Mouse (Mus musculus) splenic B cell, adult 2 months (primary cell): ENCODE data around the gene Pank3.

Experiments
- DNase-seq: peaks from one replicate; pipeline ENCODE4 v3.0.0-alpha.2; 2011; ENCODE audit warnings: low read depth, low spot score
- H3K27me3 ChIP-seq: 2 replicates; pipeline ENCODE4 v1.6.1; 2012; ENCODE audit warnings: mild to moderate bottlenecking, low read length, moderate library complexity, mixed read lengths; ENCODE audit not compliant: control insufficient read depth, poor library complexity, insufficient read depth, severe bottlenecking
- H3K36me3 ChIP-seq: 2 replicates; pipeline ENCODE4 v1.6.1; 2012; ENCODE audit warnings: mild to moderate bottlenecking, low read length, moderate library complexity, mixed read lengths; ENCODE audit not compliant: control insufficient read depth, poor library complexity, insufficient read depth, severe bottlenecking

Gene Pank3

GRCm38 (mm10) chr11:35769188-35769745 is at the start of gene Pank3:
Gene Pank3, plus strand, starts transcription at chr11:35769484.
- H3K36me3 ChIP-seq: no peaks in the 10 kb centered on the region
- peak; percentile 99 for DNase-seq

GRCm38 (mm10) chr11:35723876-35724275 is 45.4 kb upstream of the Pank3 start:
- DNase-seq: no peak
- H3K36me3 ChIP-seq: no peaks in the 10 kb centered on the region
- H3K27me3 ChIP-seq: no peaks in the 10 kb centered on the region

More at GRCm38 (mm10) chr11:35769188-35769745, at the start of gene Pank3:
- no peaks in the 10 kb centered on the region for H3K27me3 ChIP-seq

- no peaks in the 10 kb centered on the region for H3K27me3 ChIP-seq
- DNase-seq: no peak
- H3K36me3 ChIP-seq: no peaks in the 10 kb centered on the region
These were observed 42.9 kb upstream of the Pank3 start for GRCm38 (mm10) chr11:35726341-35726846.

- no peak for DNase-seq
- H3K36me3 ChIP-seq: no peaks in the 10 kb centered on the region
- H3K27me3 ChIP-seq: no peaks in the 10 kb centered on the region
These were observed 41.1 kb upstream of the Pank3 start for GRCm38 (mm10) chr11:35728200-35728599.

GRCm38 (mm10) chr11:35729186-35729585 is 40.1 kb upstream of the Pank3 start:
- Histone ChIP-seq H3K27me3 (no peaks in the 10 kb centered on the region), H3K36me3 (no peaks in the 10 kb centered on the region)
- DNase-seq: no peak

- DNase-seq: no peak
- H3K27me3 ChIP-seq: no peaks in the 10 kb centered on the region
- H3K36me3 ChIP-seq: no peaks in the 10 kb centered on the region
These were observed 36.9 kb upstream of the Pank3 start for GRCm38 (mm10) chr11:35732366-35732765.

- no peak for DNase-seq
- Histone ChIP-seq H3K27me3 (no peaks in the 10 kb centered on the region), H3K36me3 (no peaks in the 10 kb centered on the region)
These were observed 32.5 kb upstream of the Pank3 start for GRCm38 (mm10) chr11:35736817-35737216.

- H3K27me3 ChIP-seq: no peaks in the 10 kb centered on the region
- DNase-seq: no peak
- H3K36me3 ChIP-seq: no peaks in the 10 kb centered on the region
These were observed 32.0 kb upstream of the Pank3 start for GRCm38 (mm10) chr11:35737262-35737661.

GRCm38 (mm10) chr11:35738102-35738501 is 31.2 kb upstream of the Pank3 start:
- DNase-seq: no peak
- Histone ChIP-seq H3K27me3 (no peaks in the 10 kb centered on the region), H3K36me3 (no peaks in the 10 kb centered on the region)

- H3K36me3 ChIP-seq: no peaks in the 10 kb centered on the region
- no peaks in the 10 kb centered on the region for H3K27me3 ChIP-seq
- no peak for DNase-seq
These were observed 25.7 kb upstream of the Pank3 start for GRCm38 (mm10) chr11:35743586-35743985.

GRCm38 (mm10) chr11:35744571-35744970 is 24.7 kb upstream of the Pank3 start:
- no peak for DNase-seq
- H3K27me3 ChIP-seq: no peaks in the 10 kb centered on the region

GRCm38 (mm10) chr11:35750578-35750977 is 18.7 kb upstream of the Pank3 start:
- no peaks in the 10 kb centered on the region; the same call in 1 of the 2 replicates for H3K27me3 ChIP-seq
- H3K36me3 ChIP-seq: no peaks in the 10 kb centered on the region
- DNase-seq: no peak

More at GRCm38 (mm10) chr11:35744571-35744970, 24.7 kb upstream of the Pank3 start:
- H3K36me3 ChIP-seq: no peaks in the 10 kb centered on the region

GRCm38 (mm10) chr11:35754906-35755418 is 14.3 kb upstream of the Pank3 start:
- Histone ChIP-seq H3K27me3 (no peaks in the 10 kb centered on the region; the same call in none of the 2 replicates), H3K36me3 (no peaks in the 10 kb centered on the region)
- no peak for DNase-seq

GRCm38 (mm10) chr11:35755546-35755945 is 13.7 kb upstream of the Pank3 start:
- Histone ChIP-seq H3K27me3 (no peaks in the 10 kb centered on the region; the same call in 1 of the 2 replicates), H3K36me3 (no peaks in the 10 kb centered on the region)
- no peak for DNase-seq

GRCm38 (mm10) chr11:35756411-35757303 is 12.6 kb upstream of the Pank3 start:
- DNase-seq: no peak
- Histone ChIP-seq H3K27me3 (no peaks in the 10 kb centered on the region; the same call in 1 of the 2 replicates), H3K36me3 (no peaks in the 10 kb centered on the region)
